Mouse (Mus musculus) liver, embryonic 16.5 days (tissue): ENCODE measurements at regions not wholly inside any gene's neighbourhood (a gene's known extent, or its start where the extent isn't known, plus 50 kb on each side); places are given as distances from the start of the nearest gene placed in this dataset.

ENCODE experiments used
- ATAC-seq: fragments of 200-750 bp; cut with Nextera tagmentation; 2 replicates; pipeline ENCODE4 v1.8.0; 2017; ENCODE audit warnings: low read depth, mild to moderate bottlenecking, moderate number of reproducible peaks, moderate library complexity
- H3K27ac ChIP-seq: fragments of 300-500 bp; sonication (generic); 2 replicates; pipeline ENCODE4 v1.5.1; 2014; ENCODE audit warnings: mild to moderate bottlenecking, low read length
- H3K27me3 ChIP-seq: fragments of 300-500 bp; sonication (generic); 2 replicates; pipeline ENCODE4 v1.6.1; 2014; ENCODE audit warnings: low read depth, low read length, mixed read lengths; ENCODE audit not compliant: control insufficient read depth, insufficient read depth
- H3K36me3 ChIP-seq: fragments of 300-500 bp; sonication (generic); 2 replicates; pipeline ENCODE4 v1.6.1; 2014; ENCODE audit warnings: mild to moderate bottlenecking; ENCODE audit not compliant: control insufficient read depth, insufficient read depth
- H3K4me1 ChIP-seq: fragments of 300-500 bp; sonication (generic); 2 replicates; pipeline ENCODE4 v1.6.1; 2014; ENCODE audit warnings: low read depth, low read length, mixed read lengths; ENCODE audit not compliant: control insufficient read depth
- H3K4me2 ChIP-seq: fragments of 300-500 bp; sonication (generic); 2 replicates; pipeline ENCODE4 v1.6.1; 2014; ENCODE audit warnings: low read depth, low read length, mixed read lengths
- H3K4me3 ChIP-seq: fragments of 300-500 bp; sonication (generic); 2 replicates; pipeline ENCODE4 v1.5.1; 2014; ENCODE audit warnings: low read depth, mild to moderate bottlenecking, low read length
- H3K9ac ChIP-seq: fragments of 300-500 bp; sonication (generic); 2 replicates; pipeline ENCODE4 v1.6.1; 2014; ENCODE audit warnings: low read depth, low read length
- H3K9me3 ChIP-seq: fragments of 300-500 bp; sonication (generic); replicated peaks from 2 replicates; pipeline ENCODE4 v1.6.1; 2016; ENCODE audit warnings: low read length; ENCODE audit not compliant: control insufficient read depth
- WGBS: fragments of 180-500 bp; shearing (Covaris S2); extraction: QIAGEN DNeasy Blood & Tissue Kit; methylation state at CpG from one replicate; pipeline ENCODE4 v1.1.7; 2014; ENCODE audit not compliant: insufficient replicate concordance; 5-methylcytosine and 5-hydroxymethylcytosine counted together

DNA sequence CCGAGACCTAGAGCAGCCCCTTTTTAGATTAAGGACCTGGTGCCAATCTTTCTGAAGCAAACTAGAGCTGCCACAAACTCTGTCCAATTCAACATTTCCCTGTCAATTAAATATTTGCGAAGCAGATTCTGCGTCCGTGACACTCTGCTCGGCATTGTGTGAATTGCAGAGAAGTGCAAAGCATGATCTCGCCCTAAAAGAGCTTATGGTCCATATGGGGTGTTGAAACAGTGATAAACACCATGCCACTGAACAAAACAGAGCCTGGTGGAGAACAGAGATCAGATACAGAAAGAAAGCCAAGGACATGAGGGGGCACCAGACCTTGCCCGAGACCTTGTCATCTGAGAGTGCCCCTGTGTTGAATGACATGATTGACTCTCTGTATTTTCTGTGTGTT lies 167.2 kb upstream of the Zfp703 start:
- ATAC-seq: no peak
- Histone ChIP-seq H3K27ac (no peak overlapping the region), H3K4me2 (no peak overlapping the region), H3K27me3 (no peaks in the 10 kb centered on the region), H3K4me1 (no peaks in the 10 kb centered on the region), H3K9me3 (no peaks in the 10 kb centered on the region), H3K36me3 (no peaks in the 10 kb centered on the region), H3K9ac (no peak overlapping the region), H3K4me3 (no peak overlapping the region)
- WGBS: 62% methylated on average over 7 of the region's 7 CpGs

GRCm38 (mm10) chr8:26811533-26812236 lies 165.4 kb upstream of the Zfp703 start:
- Histone ChIP-seq H3K36me3 (no peaks in the 10 kb centered on the region), H3K9me3 (no peaks in the 10 kb centered on the region), H3K4me2 (no peak overlapping the region), H3K4me1 (no peaks in the 10 kb centered on the region), H3K27ac (no peak overlapping the region), H3K9ac (no peak overlapping the region), H3K27me3 (no peaks in the 10 kb centered on the region), H3K4me3 (no peak overlapping the region)
- WGBS: 70% methylated on average over 12 of the region's 12 CpGs
- no peak for ATAC-seq

GRCm38 (mm10) chr8:26813198-26813815 lies 163.8 kb upstream of the Zfp703 start:
- 66% methylated on average over 9 of the region's 9 CpGs for WGBS
- H3K9me3 ChIP-seq: no peaks in the 10 kb centered on the region

DNA sequence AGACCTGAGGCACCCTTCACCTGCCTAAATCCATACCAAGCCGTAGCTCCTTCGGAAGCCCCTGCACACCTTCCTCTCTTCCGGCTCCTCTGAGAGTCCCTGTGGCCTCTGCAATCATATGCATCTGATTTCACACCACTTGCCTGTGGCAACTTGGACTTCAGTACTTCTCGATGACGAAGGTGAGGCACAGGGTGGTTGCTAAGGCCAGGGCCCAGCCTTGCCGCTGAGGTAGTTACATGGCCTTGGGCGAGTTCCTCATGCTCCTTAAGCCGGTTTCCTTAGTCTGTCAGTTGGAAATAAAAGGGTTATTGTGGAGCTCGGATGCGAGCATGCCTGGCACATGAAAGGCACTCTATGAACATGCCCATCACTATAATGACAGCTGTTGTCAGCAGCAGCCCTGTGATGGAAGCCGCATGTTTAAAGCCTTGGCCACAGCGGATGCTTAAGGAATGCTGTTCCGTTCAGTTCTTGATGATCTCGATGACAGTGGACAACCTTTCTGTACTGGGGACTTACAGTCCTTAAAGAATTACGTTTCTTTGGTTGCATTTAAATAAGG lies 162.0 kb upstream of the Zfp703 start:
- WGBS: 69% methylated on average over 15 of the region's 15 CpGs
- Histone ChIP-seq H3K4me3 (no peak overlapping the region), H3K4me1 (no peaks in the 10 kb centered on the region), H3K4me2 (no peak overlapping the region), H3K36me3 (no peaks in the 10 kb centered on the region), H3K9me3 (no peaks in the 10 kb centered on the region), H3K9ac (no peak overlapping the region), H3K27ac (no peak overlapping the region), H3K27me3 (no peaks in the 10 kb centered on the region)
- ATAC-seq: no peak

More at GRCm38 (mm10) chr8:26813198-26813815, 163.8 kb upstream of the Zfp703 start:
- H3K4me1 ChIP-seq: no peaks in the 10 kb centered on the region
- ATAC-seq: no peak
- no peak overlapping the region for H3K9ac ChIP-seq
- H3K27ac ChIP-seq: no peak overlapping the region
- H3K27me3 ChIP-seq: no peaks in the 10 kb centered on the region
- no peaks in the 10 kb centered on the region for H3K36me3 ChIP-seq
- H3K4me2 ChIP-seq: no peak overlapping the region
- H3K4me3 ChIP-seq: no peak overlapping the region

DNA sequence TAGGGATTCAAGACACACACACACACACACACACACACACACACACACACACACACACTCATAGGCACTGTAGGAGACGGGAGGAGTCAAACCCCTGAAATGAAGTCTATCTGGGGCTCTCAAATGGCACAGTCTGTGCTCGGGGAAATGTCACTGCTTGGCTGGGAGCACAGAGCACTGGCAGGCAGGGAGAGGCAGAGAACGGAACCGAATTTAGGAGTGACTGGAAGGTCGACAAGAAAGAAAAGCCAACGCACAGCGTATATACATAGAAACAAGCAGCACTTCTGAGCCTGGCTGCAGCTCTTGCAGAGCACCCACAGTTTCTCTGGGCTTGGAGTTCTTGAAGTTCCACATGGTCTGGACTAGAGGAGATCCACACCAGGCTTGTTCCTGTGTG lies 160.1 kb upstream of the Zfp703 start:
- H3K27me3 ChIP-seq: no peaks in the 10 kb centered on the region
- no peaks in the 10 kb centered on the region for H3K9me3 ChIP-seq
- no peaks in the 10 kb centered on the region for H3K36me3 ChIP-seq
- H3K4me1 ChIP-seq: no peaks in the 10 kb centered on the region
- no peak for ATAC-seq
- no peak overlapping the region for H3K4me3 ChIP-seq
- WGBS: 57% methylated on average over 7 of the region's 7 CpGs
- H3K9ac ChIP-seq: no peak overlapping the region
- no peak overlapping the region for H3K4me2 ChIP-seq
- no peak overlapping the region for H3K27ac ChIP-seq

GRCm38 (mm10) chr8:26824189-26824941 lies 152.8 kb upstream of the Zfp703 start:
- no peak overlapping the region for H3K27ac ChIP-seq
- 63% methylated on average over 8 of the region's 8 CpGs for WGBS
- no peak overlapping the region for H3K9ac ChIP-seq
- no peaks in the 10 kb centered on the region for H3K9me3 ChIP-seq
- H3K27me3 ChIP-seq: no peaks in the 10 kb centered on the region
- H3K4me1 ChIP-seq: no peaks in the 10 kb centered on the region
- H3K4me3 ChIP-seq: no peak overlapping the region
- H3K4me2 ChIP-seq: no peak overlapping the region
- ATAC-seq: no peak
- H3K36me3 ChIP-seq: no peaks in the 10 kb centered on the region

DNA sequence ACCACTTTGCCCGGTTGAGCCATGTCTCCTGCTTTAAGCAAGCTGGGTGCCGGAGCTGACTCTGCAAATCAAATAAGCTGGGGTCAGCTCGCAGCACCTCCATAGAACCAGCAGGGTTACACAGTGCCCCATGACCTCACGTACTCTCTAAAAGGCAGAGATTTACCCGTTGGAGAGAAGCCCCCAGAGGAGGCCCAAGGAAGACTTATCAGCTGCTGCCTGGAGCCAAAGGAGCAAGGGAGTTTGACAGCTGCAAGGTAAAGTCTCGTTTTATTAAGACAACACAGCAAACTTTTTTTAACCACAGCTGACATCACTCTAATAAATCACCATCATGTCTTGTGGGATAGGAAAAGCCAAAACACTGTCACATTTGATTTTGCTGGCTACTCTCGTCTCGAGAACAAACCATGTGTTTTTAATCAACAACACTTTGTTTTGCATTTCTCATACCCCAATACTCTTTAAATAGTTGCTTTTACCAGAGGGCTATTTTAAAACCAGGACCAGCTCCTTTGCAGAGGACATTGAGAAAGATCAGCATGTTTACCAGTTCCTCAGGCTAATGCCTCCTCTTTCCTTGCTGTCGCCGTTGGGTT lies 148.7 kb upstream of the Zfp703 start:
- H3K9me3 ChIP-seq: no peaks in the 10 kb centered on the region
- H3K36me3 ChIP-seq: no peaks in the 10 kb centered on the region
- WGBS: 30% methylated on average over 10 of the region's 10 CpGs
- H3K4me1 ChIP-seq: no peaks in the 10 kb centered on the region
- no peak overlapping the region for H3K4me2 ChIP-seq
- no peak overlapping the region for H3K4me3 ChIP-seq
- no peak overlapping the region for H3K27ac ChIP-seq
- H3K27me3 ChIP-seq: no peaks in the 10 kb centered on the region
- H3K9ac ChIP-seq: no peak overlapping the region
- no peak for ATAC-seq

DNA sequence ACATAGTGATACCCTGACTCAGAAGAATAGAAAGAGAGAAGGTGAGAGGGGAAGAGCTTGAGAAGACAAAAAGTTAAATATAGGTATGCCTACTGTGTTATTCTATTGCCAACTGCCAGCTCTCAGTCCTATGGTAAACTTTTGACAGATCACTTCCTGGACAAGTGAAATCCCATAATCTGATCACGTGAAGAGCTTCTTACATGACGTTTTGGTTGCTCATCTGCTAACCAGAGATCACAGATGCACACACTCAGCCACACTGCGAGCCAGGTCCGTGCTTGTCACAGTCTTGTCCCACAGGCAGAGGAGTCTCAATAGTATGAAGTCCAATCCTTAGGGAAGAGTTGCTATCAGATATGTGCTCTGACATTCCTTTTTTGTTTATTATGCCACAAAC lies 147.8 kb upstream of the Zfp703 start:
- 42% methylated on average over 4 of the region's 4 CpGs for WGBS
- Histone ChIP-seq H3K27me3 (no peaks in the 10 kb centered on the region), H3K9me3 (no peaks in the 10 kb centered on the region), H3K27ac (no peak overlapping the region), H3K4me1 (no peaks in the 10 kb centered on the region), H3K4me3 (no peak overlapping the region), H3K36me3 (no peaks in the 10 kb centered on the region), H3K9ac (no peak overlapping the region), H3K4me2 (no peak overlapping the region)
- no peak for ATAC-seq
